Mouse (Mus musculus) heart, postnatal 36 days (tissue): ENCODE measurements around the gene AC134908.4. TPM values are rescaled to one million over a fixed set of nuclear protein-coding genes. Genes with fewer than 3 reads are reported as not detected.
"Not testable (repeated sequence)": the region's sequence is repeated elsewhere in the genome, so short reads cannot be mapped to it uniquely, and the experiment has no call there.

Experiments used
- DNase-seq, 2 experiments: peaks; one replicate each; pipeline ENCODE4 v3.0.0; 2021 to 2022
- intact Hi-C: fragments of 180-260 bp; cut with DNase I; formaldehyde crosslinking; loops from one replicate; pipeline ENCODE4 v1.15.1; 2025
- microRNA-seq, 2 experiments: library from miRNA; unstranded; fragments of <30 nt; microRNA quantifications; one replicate each; pipeline ENCODE4 v1.2.0; 2021; ENCODE audit warnings: borderline number of aligned reads in 2 of 2
- total RNA-seq, 2 experiments: library from RNA; stranded (reverse); gene quantifications; 2 replicates each; pipeline ENCODE4 v1.2.3; 2021

Gene AC134908.4
- total RNA-seq, 2 experiments from 2014 or later, result 0.46 TPM; not detected in 1

- DNase-seq, intact Hi-C loops: not testable (repeated sequence)
Measured at GRCm38 (mm10) chr17:25741471-25741870, 54.0 kb downstream of the AC134908.4 start.

Small RNA genes within 50 kb of the gene (microRNA-seq; reads per million reads assigned to microRNA genes)
- gene Gm25083 (0 reads per million in 2 experiments), gene Mir3082 (0 to 0.67 reads per million in 2 experiments), gene Mir6966 (0 to 6.1 reads per million in 2 experiments)

Other genes starting within 250 kb of the AC134908.4 start
- under 1 TPM; 0.33 to 0.49 TPM for gene Sox8, start 225.0 kb downstream of the AC134908.4 start, total RNA-seq
- 10 to 100 TPM; 27.4 to 33.8 TPM for gene Lmf1, start 216.6 kb downstream of the AC134908.4 start, total RNA-seq
- under 1 TPM; 0.98 to 1.00 TPM for gene Gng13, start 78.5 kb downstream of the AC134908.4 start, total RNA-seq
- 1 to 10 TPM; 1.0 to 2.1 TPM for gene Chtf18, start 68.2 kb downstream of the AC134908.4 start, total RNA-seq
- gene Rpusd1, start 68.0 kb downstream of the AC134908.4 start, total RNA-seq, result 1 to 10 TPM; 3.7 to 5.1 TPM
- gene Mslnl, start 59.6 kb downstream of the AC134908.4 start, total RNA-seq, result not detected
- gene Msln, start 41.3 kb downstream of the AC134908.4 start, total RNA-seq, result 10 to 100 TPM; 16.1 to 22.2 TPM
- gene Narfl, start 21.9 kb downstream of the AC134908.4 start, total RNA-seq, result 10 to 100 TPM; 40.9 to 44.8 TPM
- 10 to 100 TPM; 10.7 to 11.4 TPM for gene Haghl, start 10.0 kb downstream of the AC134908.4 start, total RNA-seq
- gene Ccdc78, start 9.1 kb downstream of the AC134908.4 start, total RNA-seq, result not detected
- 10 to 100 TPM; 39.2 to 39.7 TPM for gene Fam173a, start 2.8 kb downstream of the AC134908.4 start, total RNA-seq
- gene Metrn, start 1.5 kb upstream of the AC134908.4 start, total RNA-seq, result 10 to 100 TPM; 64.3 to 72.0 TPM
- gene Fbxl16, start 13.4 kb upstream of the AC134908.4 start, total RNA-seq, result 1 to 10 TPM; 1.2 to 1.5 TPM
- gene Wdr24, start 28.0 kb upstream of the AC134908.4 start, total RNA-seq, result 10 to 100 TPM; 10.5 to 11.4 TPM
- 10 to 100 TPM; 30.8 to 35.3 TPM for gene Jmjd8, start 33.2 kb upstream of the AC134908.4 start, total RNA-seq
- 100 to 1,000 TPM; 111 to 116 TPM for gene Stub1, start 37.7 kb upstream of the AC134908.4 start, total RNA-seq
- gene Rhbdl1, start 41.6 kb upstream of the AC134908.4 start, total RNA-seq, result 1 to 10 TPM; 1.4 to 1.9 TPM
- gene Gm20683, start 46.1 kb upstream of the AC134908.4 start, total RNA-seq, result 1 to 10 TPM; 2.2 to 3.3 TPM
- gene Rhot2, start 49.2 kb upstream of the AC134908.4 start, total RNA-seq, result 100 to 1,000 TPM; 110 to 115 TPM
- gene Wdr90, start 65.8 kb upstream of the AC134908.4 start, total RNA-seq, result 1 to 10 TPM; 1.7 to 2.0 TPM
- gene Mcrip2, start 73.1 kb upstream of the AC134908.4 start, total RNA-seq, result 100 to 1,000 TPM; 272 to 286 TPM
- 10 to 100 TPM; 16.1 to 18.1 TPM for gene Mettl26, start 79.4 kb upstream of the AC134908.4 start, total RNA-seq
- gene Wfikkn1, start 85.2 kb upstream of the AC134908.4 start, total RNA-seq, result under 1 TPM; 0.41 to 0.64 TPM
- gene Rab40c, start 124.1 kb upstream of the AC134908.4 start, total RNA-seq, result 10 to 100 TPM; 18.4 to 21.2 TPM
- gene Pigq, start 149.3 kb upstream of the AC134908.4 start, total RNA-seq, result 10 to 100 TPM; 45.6 to 48.2 TPM
- gene Nhlrc4, start 149.3 kb upstream of the AC134908.4 start, total RNA-seq, result under 1 TPM in 1 of 2 experiments, not detected in 1; 0.19 TPM
- under 1 TPM; 0.19 to 0.33 TPM for gene A930017K11Rik, start 156.9 kb upstream of the AC134908.4 start, total RNA-seq
- gene Capn15, start 190.1 kb upstream of the AC134908.4 start, total RNA-seq, result 1 to 10 TPM; 7.2 TPM